Mouse (Mus musculus) testis, adult 2 months (tissue): ENCODE measurements around the gene St6galnac3. TPM values are rescaled to one million over a fixed set of nuclear protein-coding genes. Genes with fewer than 3 reads are reported as not detected.

ENCODE experiments used
- H3K27ac ChIP-seq: fragments of 200-500 bp; 2 replicates; pipeline ENCODE4 v1.5.1; 2012; ENCODE audit warnings: low read depth, low read length; ENCODE audit not compliant: control insufficient read depth, insufficient read depth
- H3K27me3 ChIP-seq: fragments of 200-500 bp; 2 replicates; pipeline ENCODE4 v1.6.1; 2012; ENCODE audit warnings: mild to moderate bottlenecking, low read length, moderate library complexity; ENCODE audit not compliant: control insufficient read depth, insufficient read depth
- H3K36me3 ChIP-seq: fragments of 200-500 bp; 2 replicates; pipeline ENCODE4 v1.6.1; 2012; ENCODE audit warnings: mild to moderate bottlenecking, low read length; ENCODE audit not compliant: control insufficient read depth, insufficient read depth
- H3K4me1 ChIP-seq: fragments of 200-500 bp; 2 replicates; pipeline ENCODE4 v1.6.1; 2012; ENCODE audit warnings: low read length; ENCODE audit not compliant: control insufficient read depth, insufficient read depth
- H3K4me3 ChIP-seq: fragments of 200-500 bp; 2 replicates; pipeline ENCODE4 v1.5.1; 2012; ENCODE audit warnings: low read depth, mild to moderate bottlenecking, low read length, moderate library complexity, mixed read lengths; ENCODE audit not compliant: control insufficient read depth
- CTCF ChIP-seq: fragments of 200-500 bp; IDR thresholded peaks from 2 replicates; pipeline ENCODE4 v1.5.1; 2012; ENCODE audit warnings: low read depth, mild to moderate bottlenecking, inconsistent platforms, low read length, moderate library complexity; ENCODE audit not compliant: control insufficient read depth, insufficient read depth, insufficient replicate concordance
- POLR2A ChIP-seq: fragments of 200-500 bp; IDR thresholded peaks from 2 replicates; pipeline ENCODE4 v1.6.1; 2012; ENCODE audit warnings: low read depth, mild to moderate bottlenecking, inconsistent platforms, low read length, moderate library complexity; ENCODE audit not compliant: control insufficient read depth
- polyA plus RNA-seq: library from polyadenylated mRNA; depleted of rRNA; stranded (reverse); fragments of >200 nt; gene quantifications from 2 replicates; pipeline ENCODE4 v1.2.3, GENCODE M21; 2012

Gene St6galnac3
- polyA plus RNA-seq, 1 experiment = 2.2 TPM

DNA sequence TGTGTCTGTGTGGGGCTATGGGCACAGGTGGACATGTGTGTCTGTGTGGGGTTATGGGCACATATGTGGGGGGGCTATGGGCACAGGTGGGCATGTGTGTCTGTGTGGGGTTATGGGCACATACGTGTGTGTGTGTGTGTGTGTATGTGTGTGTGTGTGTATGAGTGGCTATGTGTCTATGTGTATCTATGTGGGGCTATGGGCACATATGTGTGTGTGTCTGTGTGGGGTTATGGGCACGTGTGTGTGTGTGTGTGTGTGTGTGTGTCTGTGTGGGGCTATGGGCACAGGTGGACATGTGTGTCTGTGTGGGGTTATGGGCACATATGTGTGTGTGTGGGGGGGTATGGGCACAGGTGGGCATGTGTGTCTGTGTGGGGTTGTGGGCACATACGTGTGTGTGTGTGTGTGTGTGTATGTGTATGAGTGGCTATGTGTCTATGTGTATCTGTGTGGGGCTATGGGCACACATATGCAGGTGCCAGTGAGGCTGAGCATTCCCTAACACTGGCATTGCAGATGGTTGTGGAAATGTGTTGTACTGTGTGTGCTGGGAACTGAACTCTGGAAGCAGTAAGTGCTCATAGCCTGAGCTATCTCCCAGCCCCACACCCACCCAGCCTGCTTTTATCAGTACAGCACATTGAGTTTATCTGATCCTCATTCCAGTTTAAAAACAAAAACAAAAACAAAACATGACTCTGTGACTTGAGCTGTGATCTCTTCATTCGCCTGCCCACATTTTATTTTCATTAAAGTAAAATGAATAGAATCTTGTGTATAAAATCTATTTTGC is 8.6 kb upstream of the St6galnac3 start:
- Histone ChIP-seq H3K27me3 (no peaks in the 10 kb centered on the region), H3K27ac (no peak overlapping the region), H3K36me3 (no peaks in the 10 kb centered on the region), H3K4me1 (no peaks in the 10 kb centered on the region), H3K4me3 (no peak overlapping the region)
- no peak for TF ChIP-seq CTCF
- no peak for TF ChIP-seq POLR2A

DNA sequence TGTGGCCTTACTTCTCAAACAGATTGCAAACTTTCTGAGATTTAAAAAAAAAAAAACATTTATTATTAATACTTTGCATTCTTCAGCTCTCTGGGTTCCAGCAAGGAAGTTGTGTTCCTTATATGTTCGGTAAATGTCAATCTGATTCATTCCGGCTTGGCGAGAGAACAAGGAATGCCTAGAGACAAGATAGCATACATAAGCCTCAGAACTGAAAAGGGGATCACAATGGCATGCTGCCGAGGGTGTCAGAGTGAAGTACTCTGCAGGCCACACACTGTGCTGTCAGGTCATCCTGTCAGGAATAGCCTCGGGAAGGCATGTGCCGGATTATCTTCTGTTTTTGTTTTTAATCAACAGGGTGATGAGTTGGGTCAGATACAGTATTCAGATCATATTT is 7.8 kb upstream of the St6galnac3 start:
- Histone ChIP-seq H3K27ac (no peak overlapping the region), H3K36me3 (no peaks in the 10 kb centered on the region), H3K4me3 (no peak overlapping the region), H3K4me1 (no peaks in the 10 kb centered on the region), H3K27me3 (no peaks in the 10 kb centered on the region)
- TF ChIP-seq POLR2A = no peak
- TF ChIP-seq CTCF = no peak

DNA sequence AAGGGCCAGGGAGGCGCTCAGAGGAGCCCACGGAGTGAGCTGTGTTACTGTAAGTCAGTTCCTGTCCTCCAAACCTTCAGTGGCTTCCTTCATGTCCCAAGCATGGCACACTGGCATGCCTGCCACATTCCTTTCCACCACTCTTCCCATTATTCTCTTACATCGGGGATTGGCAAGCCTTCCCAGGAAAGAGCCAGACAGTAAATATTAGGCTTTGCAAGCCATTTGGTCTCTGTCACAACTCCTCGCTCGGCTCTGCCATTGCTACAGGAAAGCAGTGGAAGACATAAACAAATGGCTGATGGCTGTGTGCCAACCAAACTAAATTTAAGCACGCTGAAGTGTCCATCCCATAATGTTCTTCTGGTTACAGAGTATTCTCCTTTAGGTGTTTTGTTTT is 7.1 kb upstream of the St6galnac3 start:
- H3K27me3 ChIP-seq = no peaks in the 10 kb centered on the region
- H3K4me1 ChIP-seq = no peaks in the 10 kb centered on the region
- no peak for TF ChIP-seq POLR2A
- TF ChIP-seq CTCF = no peak
- H3K27ac ChIP-seq = no peak overlapping the region
- no peaks in the 10 kb centered on the region for H3K36me3 ChIP-seq
- no peak overlapping the region for H3K4me3 ChIP-seq

- H3K27ac ChIP-seq = no peak overlapping the region
- TF ChIP-seq POLR2A = no peak
- no peak for TF ChIP-seq CTCF
- no peaks in the 10 kb centered on the region for H3K36me3 ChIP-seq
- no peaks in the 10 kb centered on the region for H3K27me3 ChIP-seq
- no peak overlapping the region for H3K4me3 ChIP-seq
- peaks cover 12% of the 10 kb centered on the region for H3K4me1 ChIP-seq
Observed at GRCm38 (mm10) chr3:153728577-153728976, 3.6 kb upstream of the St6galnac3 start.

GRCm38 (mm10) chr3:153723467-153724079 is 1.4 kb downstream of the St6galnac3 start:
- Histone ChIP-seq H3K4me1 (peaks cover 12% of the 10 kb centered on the region), H3K4me3 (no peak overlapping the region)

GRCm38 (mm10) chr3:153721525-153721924 is 3.4 kb downstream of the St6galnac3 start:
- Histone ChIP-seq H3K27ac (no peak overlapping the region), H3K36me3 (no peaks in the 10 kb centered on the region), H3K4me1 (peaks cover 12% of the 10 kb centered on the region), H3K4me3 (no peak overlapping the region), H3K27me3 (no peaks in the 10 kb centered on the region)
- TF ChIP-seq CTCF (no peak), POLR2A (no peak)

More at GRCm38 (mm10) chr3:153723467-153724079, 1.4 kb downstream of the St6galnac3 start:
- Histone ChIP-seq H3K27ac (no peak overlapping the region), H3K36me3 (no peaks in the 10 kb centered on the region), H3K27me3 (no peaks in the 10 kb centered on the region)
- TF ChIP-seq POLR2A (no peak), CTCF (no peak)

GRCm38 (mm10) chr3:153720922-153721321 is 4.1 kb downstream of the St6galnac3 start:
- Histone ChIP-seq H3K36me3 (no peaks in the 10 kb centered on the region), H3K4me1 (peaks cover 12% of the 10 kb centered on the region), H3K27me3 (no peaks in the 10 kb centered on the region), H3K27ac (no peak overlapping the region), H3K4me3 (no peak overlapping the region)
- TF ChIP-seq POLR2A (no peak), CTCF (no peak)

GRCm38 (mm10) chr3:153720296-153720695 is 4.7 kb downstream of the St6galnac3 start:
- TF ChIP-seq CTCF (no peak), POLR2A (no peak)
- H3K36me3 ChIP-seq = no peaks in the 10 kb centered on the region
- no peak overlapping the region for H3K27ac ChIP-seq
- H3K4me1 ChIP-seq = peaks cover 12% of the 10 kb centered on the region
- H3K27me3 ChIP-seq = no peaks in the 10 kb centered on the region
- no peak overlapping the region for H3K4me3 ChIP-seq
